Mouse (Mus musculus) layer of hippocampus, adult 11-12 months (tissue): ENCODE results near the gene Tbx3.

Experiments used
- DNase-seq: peaks from one replicate; pipeline ENCODE4 v3.0.0; 2022; ENCODE audit warnings: low spot score

The Tbx3 gene

GRCm38 (mm10) chr5:119680329-119681010 lies 10.0 kb downstream of the Tbx3 start:
- DNase-seq: no peak

- no peak for DNase-seq
Measured at GRCm38 (mm10) chr5:119681011-119681832, 10.8 kb downstream of the Tbx3 start.

GRCm38 (mm10) chr5:119681833-119682210 lies 11.4 kb downstream of the Tbx3 start:
- DNase-seq: no peak

- DNase-seq: no peak
Measured at GRCm38 (mm10) chr5:119682646-119683515, 12.4 kb downstream of the Tbx3 start.

GRCm38 (mm10) chr5:119683861-119684260 lies 13.4 kb downstream of the Tbx3 start:
- no peak for DNase-seq

- DNase-seq: no peak
Measured at GRCm38 (mm10) chr5:119684701-119685391, 14.4 kb downstream of the Tbx3 start.

- DNase-seq: no peak
Measured at GRCm38 (mm10) chr5:119685446-119686198, 15.2 kb downstream of the Tbx3 start.

- no peak for DNase-seq
Measured at GRCm38 (mm10) chr5:119686199-119686964, 15.9 kb downstream of the Tbx3 start.

- DNase-seq: no peak
Measured at GRCm38 (mm10) chr5:119687005-119687855, 16.8 kb downstream of the Tbx3 start.

GRCm38 (mm10) chr5:119687856-119688206 lies 17.4 kb downstream of the Tbx3 start:
- DNase-seq: no peak

- no peak for DNase-seq
Measured at GRCm38 (mm10) chr5:119688306-119688705, 17.8 kb downstream of the Tbx3 start.

- DNase-seq: no peak
Measured at GRCm38 (mm10) chr5:119688914-119689420, 18.5 kb downstream of the Tbx3 start.

- no peak for DNase-seq
Measured at GRCm38 (mm10) chr5:119689501-119689900, 19.0 kb downstream of the Tbx3 start.

GRCm38 (mm10) chr5:119691075-119691474 lies 20.6 kb downstream of the Tbx3 start:
- DNase-seq: peak; percentile 71

GRCm38 (mm10) chr5:119692425-119692824 lies 22.0 kb downstream of the Tbx3 start:
- DNase-seq: no peak

GRCm38 (mm10) chr5:119694914-119695313 lies 24.4 kb downstream of the Tbx3 start:
- no peak for DNase-seq

GRCm38 (mm10) chr5:119703031-119703430 lies 32.6 kb downstream of the Tbx3 start:
- DNase-seq: no peak

- no peak for DNase-seq
Measured at GRCm38 (mm10) chr5:119704900-119705299, 34.4 kb downstream of the Tbx3 start.

GRCm38 (mm10) chr5:119706467-119706866 lies 36.0 kb downstream of the Tbx3 start:
- no peak for DNase-seq
